Mouse (Mus musculus) leukemia stem cell, adult 10-12 weeks (primary cell): ENCODE results near the gene Smarce1. TPM values are rescaled to one million over a fixed set of nuclear protein-coding genes. Genes with fewer than 3 reads are reported as not detected.

Experiments
- polyA plus RNA-seq: library from polyadenylated mRNA; stranded (reverse); fragments of >175 nt; gene quantifications from 2 replicates; pipeline ENCODE4 v1.2.3, GENCODE M21; 2012; ENCODE audit warnings: low replicate concordance

The Smarce1 gene
- 113 and 193 TPM in 2 replicates for polyA plus RNA-seq

GRCm38 (mm10) chr11:99230261-99231048 is at the start of gene Smarce1:
Gene Smarce1 (minus strand): TSS chr11:99231017.

GRCm38 (mm10) chr11:99243820-99244374 is 13.1 kb upstream of the Smarce1 start, which contains the start of gene Krt222:
Gene Krt222 (minus strand): TSS chr11:99244085.

Other genes with a start within 250 kb of the Smarce1 start
- not detected in 2 replicates for gene Gjd3, start 248.0 kb downstream of the Smarce1 start, polyA plus RNA-seq
- 13.6 and 83.6 TPM in 2 replicates for gene Top2a, start 206.8 kb downstream of the Smarce1 start, polyA plus RNA-seq
- 61.9 and 62.5 TPM in 2 replicates for gene Igfbp4, start 189.8 kb downstream of the Smarce1 start, polyA plus RNA-seq
- gene Tns4, start 141.7 kb downstream of the Smarce1 start, polyA plus RNA-seq: 0.58 TPM in 1 of 2 replicates, not detected in the other
- 3.6 and 12.3 TPM in 2 replicates for gene Ccr7, start 75.9 kb downstream of the Smarce1 start, polyA plus RNA-seq
- gene Krt222, start 13.1 kb upstream of the Smarce1 start, polyA plus RNA-seq: 0.25 TPM in 1 of 2 replicates, not detected in the other
- gene Krt24, start 54.2 kb upstream of the Smarce1 start, polyA plus RNA-seq: not detected in 2 replicates
- gene Krt25, start 91.9 kb upstream of the Smarce1 start, polyA plus RNA-seq: not detected in 2 replicates
- not detected in 2 replicates for gene Krt26, start 106.9 kb upstream of the Smarce1 start, polyA plus RNA-seq
- not detected in 2 replicates for gene Krt27, start 120.1 kb upstream of the Smarce1 start, polyA plus RNA-seq
- not detected in 2 replicates for gene Krt28, start 143.9 kb upstream of the Smarce1 start, polyA plus RNA-seq
- 1.0 and 5.4 TPM in 2 replicates for gene Krt10, start 158.3 kb upstream of the Smarce1 start, polyA plus RNA-seq
- not detected in 2 replicates for gene Krt12, start 191.2 kb upstream of the Smarce1 start, polyA plus RNA-seq
- gene Krt20, start 207.1 kb upstream of the Smarce1 start, polyA plus RNA-seq: not detected in 2 replicates